Mouse (Mus musculus): ENCODE data around the gene Nat14. TPM values are rescaled to one million over a fixed set of nuclear protein-coding genes. Genes with fewer than 3 reads are reported as not detected.
A peak's percentile ranks its signal among the peaks of the same experiment; 100 is the strongest.

The Nat14 gene
- total RNA-seq, 1 experiment, result 1.7 TPM

GRCm38 (mm10) chr7:4911561-4911960, 10.3 kb upstream of the Nat14 start:
- peak; percentile 81 for DNase-seq (ENCODE audit: low read depth, low spot score)
- Histone ChIP-seq H3K9ac (ENCODE audit: insufficient read depth, low read depth, low read length, poor library complexity, severe bottlenecking) (peak overlapping the region; percentile 88), H3K4me1 (ENCODE audit: control insufficient read depth in 2 of 2, insufficient read depth in 2 of 2, low read length in 2 of 2, poor library complexity in 1 of 2) (peaks cover 0 to 19% of the 10 kb centered on the region in 2 experiments; a peak in 3 of 4 replicates), H3K27ac (ENCODE audit: insufficient read depth, low read depth, low read length, poor library complexity, severe bottlenecking) (peak overlapping the region; percentile 82; the same call in 1 of the 2 replicates), H3K4me3 (ENCODE audit: insufficient read depth in 1 of 2, low read depth in 1 of 2, low read length in 2 of 2, poor library complexity in 1 of 2, severe bottlenecking in 1 of 2) (peak overlapping the region; percentile 82 to 90), H3K36me3 (ENCODE audit: control insufficient read depth, insufficient read depth, low read length, poor library complexity, severe bottlenecking) (peaks cover 23% of the 10 kb centered on the region), H3K9me3 (ENCODE audit: control insufficient read depth, insufficient read depth, low read depth, low read length) (no peaks in the 10 kb centered on the region)
- in situ Hi-C loops (cut with MboI; ENCODE audit: low sequenced_read_pairs in 2 of 2, unreplicated experiment in 2 of 2), result loop anchor here in 1 of 2 experiments (10.0 kb wide), 1 partner anchor 367 kb away; the partner anchor contains the start of gene Syt5
- TF ChIP-seq ZC3H11A (IDR thresholded peaks at IDR 0.05; ENCODE audit: borderline replicate concordance, low read depth, low read length) (no peak), ZNF384 (IDR thresholded peaks at IDR 0.05; ENCODE audit: low read depth, low read length) (no peak)

GRCm38 (mm10) chr7:4912248-4912647, 9.6 kb upstream of the Nat14 start:
- H3K9ac ChIP-seq (ENCODE audit: insufficient read depth, low read depth, low read length, poor library complexity, severe bottlenecking), result peak overlapping the region; percentile 88
- no peak for TF ChIP-seq MAFK (IDR thresholded peaks at IDR 0.05; ENCODE audit: insufficient read depth, low read depth, low read length)
- no peak for TF ChIP-seq HCFC1 (IDR thresholded peaks at IDR 0.05; ENCODE audit: borderline replicate concordance, insufficient read depth, low read length)
- no peak for TF ChIP-seq ZC3H11A (IDR thresholded peaks at IDR 0.05; ENCODE audit: borderline replicate concordance, low read depth, low read length)
- TF ChIP-seq ZNF384 (IDR thresholded peaks at IDR 0.05; ENCODE audit: low read depth, low read length), result no peak
- TF ChIP-seq CHD2 (IDR thresholded peaks at IDR 0.05; ENCODE audit: low read depth, low read length), result no peak
- H3K27ac ChIP-seq (ENCODE audit: insufficient read depth, low read depth, low read length, poor library complexity, severe bottlenecking), result peak overlapping the region; percentile 82; the same call in 1 of the 2 replicates
- in situ Hi-C loops (cut with MboI; ENCODE audit: low sequenced_read_pairs in 2 of 2, unreplicated experiment in 2 of 2), result loop anchor here in 1 of 2 experiments (10.0 kb wide), 1 partner anchor 367 kb away; the partner anchor contains the start of gene Syt5
- peak overlapping the region; percentile 82 to 90 for H3K4me3 ChIP-seq (ENCODE audit: insufficient read depth in 1 of 2, low read depth in 1 of 2, low read length in 2 of 2, poor library complexity in 1 of 2, severe bottlenecking in 1 of 2)
- H3K4me1 ChIP-seq (ENCODE audit: control insufficient read depth in 2 of 2, insufficient read depth in 2 of 2, low read length in 2 of 2, poor library complexity in 1 of 2), result peaks cover 0 to 16% of the 10 kb centered on the region in 2 experiments; a peak in 2 of 4 replicates
- DNase-seq (ENCODE audit: low read depth, low spot score), result peak; percentile 95
- H3K9me3 ChIP-seq (ENCODE audit: control insufficient read depth, insufficient read depth, low read depth, low read length), result no peaks in the 10 kb centered on the region
- peaks cover 23% of the 10 kb centered on the region for H3K36me3 ChIP-seq (ENCODE audit: control insufficient read depth, insufficient read depth, low read length, poor library complexity, severe bottlenecking)

- peak; percentile 95 for DNase-seq (ENCODE audit: low read depth, low spot score)
- peak within 1 kb of the TSS; percentile 91 to 95 for H3K4me3 ChIP-seq (ENCODE audit: insufficient read depth in 1 of 2, low read depth in 1 of 2, low read length in 2 of 2, poor library complexity in 1 of 2, severe bottlenecking in 1 of 2)
- H3K27ac ChIP-seq (ENCODE audit: insufficient read depth, low read depth, low read length, poor library complexity, severe bottlenecking), result peak within 1 kb of the TSS; percentile 95
- peaks cover 0 to 26% of the 10 kb centered on the region in 2 experiments; a peak in 2 of 4 replicates for H3K4me1 ChIP-seq (ENCODE audit: control insufficient read depth in 2 of 2, insufficient read depth in 2 of 2, low read length in 2 of 2, poor library complexity in 1 of 2)
- peak within 1 kb of the TSS; percentile 97 for H3K9ac ChIP-seq (ENCODE audit: insufficient read depth, low read depth, low read length, poor library complexity, severe bottlenecking)
- in situ Hi-C loops (cut with MboI; ENCODE audit: low sequenced_read_pairs in 2 of 2, unreplicated experiment in 2 of 2), result loop anchor here in 1 of 2 experiments (10.0 kb wide), 1 partner anchor 370 kb away; the partner anchor contains the start of gene Syt5
- TF ChIP-seq HCFC1 (IDR thresholded peaks at IDR 0.05; ENCODE audit: borderline replicate concordance, insufficient read depth, low read length), result peak; percentile 65; the same call in 1 of the 2 replicates
- TF ChIP-seq ZC3H11A (IDR thresholded peaks at IDR 0.05; ENCODE audit: borderline replicate concordance, low read depth, low read length), result no peak
- no peak for TF ChIP-seq ZNF384 (IDR thresholded peaks at IDR 0.05; ENCODE audit: low read depth, low read length)
- no peak for TF ChIP-seq MAFK (IDR thresholded peaks at IDR 0.05; ENCODE audit: insufficient read depth, low read depth, low read length)
- 0 out of 2 replicates have a peak, but pooled peaks have one; percentile 9 for TF ChIP-seq CHD2 (IDR thresholded peaks at IDR 0.05; ENCODE audit: low read depth, low read length)
- no peaks in the 10 kb centered on the region for H3K9me3 ChIP-seq (ENCODE audit: control insufficient read depth, insufficient read depth, low read depth, low read length)
- H3K36me3 ChIP-seq (ENCODE audit: control insufficient read depth, insufficient read depth, low read length, poor library complexity, severe bottlenecking), result peaks cover 16% of the 10 kb centered on the region
Measured at GRCm38 (mm10) chr7:4915007-4915665, 6.7 kb upstream of the Nat14 start, which contains the start of gene Zfp628. TSS of gene Zfp628 (plus strand) at chr7:4915217.

- Histone ChIP-seq H3K9ac (ENCODE audit: insufficient read depth, low read depth, low read length, poor library complexity, severe bottlenecking) (peak overlapping the region; percentile 73), H3K27ac (ENCODE audit: insufficient read depth, low read depth, low read length, poor library complexity, severe bottlenecking) (no peak overlapping the region; the same call in 1 of the 2 replicates), H3K9me3 (ENCODE audit: control insufficient read depth, insufficient read depth, low read depth, low read length) (no peaks in the 10 kb centered on the region), H3K4me3 (ENCODE audit: insufficient read depth in 1 of 2, low read depth in 1 of 2, low read length in 2 of 2, poor library complexity in 1 of 2, severe bottlenecking in 1 of 2) (peak overlapping the region; percentile 91 to 95), H3K36me3 (ENCODE audit: control insufficient read depth, insufficient read depth, low read length, poor library complexity, severe bottlenecking) (peaks cover 13% of the 10 kb centered on the region), H3K4me1 (ENCODE audit: control insufficient read depth in 2 of 2, insufficient read depth in 2 of 2, low read length in 2 of 2, poor library complexity in 1 of 2) (peaks cover under 1 to 28% of the 10 kb centered on the region in 2 experiments; a peak in 2 of 4 replicates)
- TF ChIP-seq MAFK (IDR thresholded peaks at IDR 0.05; ENCODE audit: insufficient read depth, low read depth, low read length) (no peak), ZNF384 (IDR thresholded peaks at IDR 0.05; ENCODE audit: low read depth, low read length) (no peak), HCFC1 (IDR thresholded peaks at IDR 0.05; ENCODE audit: borderline replicate concordance, insufficient read depth, low read length) (no peak), CHD2 (IDR thresholded peaks at IDR 0.05; ENCODE audit: low read depth, low read length) (0 out of 2 replicates have a peak, but pooled peaks have one; percentile 5)
- no peak for DNase-seq (ENCODE audit: low read depth, low spot score)
- in situ Hi-C loops (cut with MboI; ENCODE audit: low sequenced_read_pairs in 2 of 2, unreplicated experiment in 2 of 2), result loop anchor here in 1 of 2 experiments (10.0 kb wide), 1 partner anchor 371 kb away; the partner anchor contains the start of gene Syt5
Measured at GRCm38 (mm10) chr7:4915669-4916416, 6.0 kb upstream of the Nat14 start.

Measured in ES-E14 (cell line).